Mouse (Mus musculus): Measurements from ENCODE around the gene Pfkp. TPM values are rescaled to one million over a fixed set of nuclear protein-coding genes. Genes with fewer than 3 reads are reported as not detected.

Gene Pfkp
- total and polyA plus RNA-seq, 3 experiments = 53.3 to 175 TPM; not detected in 1

DNA sequence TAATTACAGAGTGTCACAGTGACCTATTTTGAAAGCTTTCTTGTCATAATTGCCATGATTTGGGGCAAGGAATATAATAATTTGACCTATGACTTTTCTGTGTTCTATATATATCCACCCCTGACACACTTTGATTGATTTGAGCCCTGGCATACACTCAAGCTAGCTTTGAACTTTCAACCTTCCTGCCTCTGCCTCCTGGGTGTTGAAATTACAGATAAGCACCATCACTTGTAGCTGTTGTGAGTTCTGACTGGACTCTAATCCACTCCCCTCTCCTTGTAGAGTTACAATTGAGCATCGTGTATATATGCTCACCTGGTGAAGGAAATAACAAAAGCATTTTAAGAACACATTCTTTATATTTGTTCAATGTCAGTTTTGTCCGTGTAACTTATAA is 86.2 kb downstream of the Pfkp start:
- Histone ChIP-seq H3K27me3 (ENCODE audit: control insufficient read depth in 1 of 2, insufficient read depth in 2 of 2, low read length in 2 of 2) (no peaks in the 10 kb centered on the region), H3K9ac (ENCODE audit: control insufficient read depth, low read depth, low read length, poor library complexity, severe bottlenecking) (no peak overlapping the region), H3K27ac (ENCODE audit: control insufficient read depth, low read depth, low read length) (no peak overlapping the region), H3K9me3 (replicated peaks; ENCODE audit: insufficient read depth, low read length) (no peaks in the 10 kb centered on the region), H3K36me3 (ENCODE audit: control insufficient read depth in 1 of 2, insufficient read depth in 2 of 2, low read length in 2 of 2) (peaks cover 0 to 38% of the 10 kb centered on the region in 2 experiments; a peak in 2 of 4 replicates), H3K79me2 (ENCODE audit: control insufficient read depth, insufficient read depth, low read length, poor library complexity) (no peaks in the 10 kb centered on the region), H3K4me1 (ENCODE audit: control insufficient read depth in 1 of 2, insufficient read depth in 2 of 2, low read length in 2 of 2) (no peaks in the 10 kb centered on the region), H3K4me3 (ENCODE audit: control insufficient read depth in 1 of 2, insufficient read depth in 1 of 2, low read depth in 2 of 2, low read length in 2 of 2) (no peak overlapping the region)
- TF ChIP-seq SMC3 (IDR thresholded peaks at IDR 0.05; ENCODE audit: low read depth, low read length) = no peak
- no peak for TF ChIP-seq POLR2AphosphoS2 (IDR thresholded peaks at IDR 0.05; ENCODE audit: low read length)
- TF ChIP-seq GABPA (IDR thresholded peaks at IDR 0.05; ENCODE audit: low read depth, low read length) = no peak
- TF ChIP-seq TBP (IDR thresholded peaks at IDR 0.05; ENCODE audit: low read depth, low read length) = no peak
- no peak for TF ChIP-seq TAL1 (IDR thresholded peaks at IDR 0.05; ENCODE audit: low read length)
- no peak for TF ChIP-seq ZNF384 (IDR thresholded peaks at IDR 0.05; ENCODE audit: low read depth, low read length)
- no peak for TF ChIP-seq NELFE (IDR thresholded peaks at IDR 0.05; ENCODE audit: low read depth, low read length)
- no peak for DNase-seq (ENCODE audit: low read depth, low spot score)

DNA sequence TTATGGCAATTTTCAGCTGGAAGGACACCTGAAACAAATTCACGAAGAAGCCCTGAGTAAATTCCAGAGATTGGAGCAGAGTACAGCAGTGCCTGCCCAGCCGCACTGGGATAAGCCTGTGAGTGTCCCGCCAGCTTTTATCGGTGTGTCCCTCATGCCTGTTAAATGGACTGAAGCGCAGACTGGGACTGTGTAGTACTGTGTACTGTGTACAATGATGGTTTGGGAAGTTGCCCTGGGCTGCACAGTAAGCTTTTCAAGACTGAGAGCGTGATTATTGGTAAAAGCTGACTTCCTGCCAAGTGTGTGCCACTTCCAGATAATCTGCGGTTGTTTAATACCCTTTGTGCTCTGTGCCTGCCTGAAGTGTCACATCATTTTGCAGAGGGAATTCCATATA is 90.8 kb downstream of the Pfkp start:
- no peak overlapping the region for H3K4me3 ChIP-seq (ENCODE audit: control insufficient read depth in 1 of 2, insufficient read depth in 1 of 2, low read depth in 2 of 2, low read length in 2 of 2)
- no peaks in the 10 kb centered on the region for H3K27me3 ChIP-seq (ENCODE audit: control insufficient read depth in 1 of 2, insufficient read depth in 2 of 2, low read length in 2 of 2)
- TF ChIP-seq CTCF (IDR thresholded peaks at IDR 0.05 in 2 of 3, conservative IDR thresholded peaks at IDR 0.05 in 1 of 3; ENCODE audit: control insufficient read depth in 1 of 3, insufficient read depth in 1 of 3, low read depth in 2 of 3, low read length in 3 of 3, poor library complexity in 1 of 3, severe bottlenecking in 1 of 3) = no peak
- TF ChIP-seq MAZ (IDR thresholded peaks at IDR 0.05; ENCODE audit: low read depth, low read length) = no peak
- no peak for TF ChIP-seq MEF2A (IDR thresholded peaks at IDR 0.05; ENCODE audit: extremely low read depth, insufficient replicate concordance, low read depth, low read length, poor library complexity, severe bottlenecking)
- no peak for TF ChIP-seq CHD1 (IDR thresholded peaks at IDR 0.05; ENCODE audit: low read depth, low read length)
- no peak for TF ChIP-seq ELF1 (IDR thresholded peaks at IDR 0.05; ENCODE audit: low read depth, low read length)
- TF ChIP-seq ZC3H11A (IDR thresholded peaks at IDR 0.05; ENCODE audit: low read depth, low read length) = no peak
- TF ChIP-seq POLR2A (IDR thresholded peaks at IDR 0.05; ENCODE audit: control insufficient read depth in 1 of 2, insufficient read depth in 1 of 2, low read depth in 1 of 2, low read length in 2 of 2, poor library complexity in 1 of 2) = no peak
- TF ChIP-seq HCFC1 (IDR thresholded peaks at IDR 0.05; ENCODE audit: low read depth, low read length) = no peak
- TF ChIP-seq NRF1 (IDR thresholded peaks at IDR 0.05; ENCODE audit: insufficient read depth, low read depth, low read length, poor library complexity, severe bottlenecking) = no peak
- TF ChIP-seq ETS1 (IDR thresholded peaks at IDR 0.05; ENCODE audit: low read depth, low read length) = no peak
- TF ChIP-seq UBTF (IDR thresholded peaks at IDR 0.05; ENCODE audit: borderline replicate concordance, insufficient read depth, low read depth, low read length) = no peak
- TF ChIP-seq TBP (IDR thresholded peaks at IDR 0.05; ENCODE audit: low read depth, low read length) = no peak
- no peak for TF ChIP-seq USF1 (IDR thresholded peaks at IDR 0.05; ENCODE audit: low read depth, low read length)
- DNase-seq (ENCODE audit: low read depth, low spot score) = no peak
- H3K36me3 ChIP-seq (ENCODE audit: control insufficient read depth in 1 of 2, insufficient read depth in 2 of 2, low read length in 2 of 2) = peaks cover 0 to 41% of the 10 kb centered on the region in 2 experiments; a peak in 3 of 4 replicates
- no peak overlapping the region for H3K27ac ChIP-seq (ENCODE audit: control insufficient read depth, low read depth, low read length)
- no peaks in the 10 kb centered on the region for H3K79me2 ChIP-seq (ENCODE audit: control insufficient read depth, insufficient read depth, low read length, poor library complexity)
- H3K9ac ChIP-seq (ENCODE audit: control insufficient read depth, low read depth, low read length, poor library complexity, severe bottlenecking) = no peak overlapping the region
- no peaks in the 10 kb centered on the region for H3K9me3 ChIP-seq (replicated peaks; ENCODE audit: insufficient read depth, low read length)
- H3K4me1 ChIP-seq (ENCODE audit: control insufficient read depth in 1 of 2, insufficient read depth in 2 of 2, low read length in 2 of 2) = no peaks in the 10 kb centered on the region
